Mouse (Mus musculus) hindbrain, embryonic 14.5 days (tissue): Measurements from ENCODE around the gene Enpp6. TPM values are rescaled to one million over a fixed set of nuclear protein-coding genes. Genes with fewer than 3 reads are reported as not detected.

ENCODE experiments used
- ATAC-seq: fragments of 200-750 bp; cut with Nextera tagmentation; 2 replicates; pipeline ENCODE4 v1.8.0; 2017; ENCODE audit warnings: moderate number of reproducible peaks, mild to moderate bottlenecking, moderate TSS enrichment, moderate library complexity; ENCODE audit not compliant: low FRiP score
- DNase-seq: peaks from one replicate; pipeline ENCODE4 v3.0.0-alpha.2; 2015; ENCODE audit warnings: low spot score
- H3K27ac ChIP-seq: fragments of 300-500 bp; sonication (generic); 2 replicates; pipeline ENCODE4 v1.5.1; 2014; ENCODE audit warnings: mild to moderate bottlenecking, moderate library complexity
- H3K27me3 ChIP-seq: fragments of 300-500 bp; sonication (generic); 2 replicates; pipeline ENCODE4 v1.6.1; 2014; ENCODE audit warnings: mild to moderate bottlenecking, low read length, mixed read lengths; ENCODE audit not compliant: control insufficient read depth, insufficient read depth
- H3K36me3 ChIP-seq: fragments of 300-500 bp; sonication (generic); replicated peaks from 2 replicates; pipeline ENCODE4 v1.6.1; 2014; ENCODE audit not compliant: control insufficient read depth, insufficient read depth
- H3K4me1 ChIP-seq: fragments of 300-500 bp; sonication (generic); replicated peaks from 2 replicates; pipeline ENCODE4 v1.6.1; 2014; ENCODE audit warnings: antibody characterized with exemption, low read length, mixed read lengths; ENCODE audit not compliant: control insufficient read depth, insufficient read depth
- H3K4me2 ChIP-seq: fragments of 300-500 bp; sonication (generic); replicated peaks from 2 replicates; pipeline ENCODE4 v1.6.1; 2014; ENCODE audit warnings: mild to moderate bottlenecking, moderate library complexity
- H3K4me3 ChIP-seq: fragments of 300-500 bp; sonication (generic); replicated peaks from 2 replicates; pipeline ENCODE4 v1.5.1; 2014; ENCODE audit warnings: mild to moderate bottlenecking, low read length
- H3K9ac ChIP-seq: fragments of 300-500 bp; sonication (generic); 2 replicates; pipeline ENCODE4 v1.6.1; 2014
- H3K9me3 ChIP-seq: fragments of 300-500 bp; sonication (generic); 2 replicates; pipeline ENCODE4 v1.6.1; 2016; ENCODE audit warnings: low read length; ENCODE audit not compliant: control insufficient read depth
- WGBS: fragments of 180-500 bp; shearing (Covaris S2); extraction: QIAGEN DNeasy Blood & Tissue Kit; methylation state at CpG from one replicate; pipeline ENCODE4 v1.1.7; 2014; 5-methylcytosine and 5-hydroxymethylcytosine counted together
- polyA plus RNA-seq: library from polyadenylated mRNA; unstranded; fragments of >200 nt; fragmentation: Nextera tagmentation; extraction: Ambion mirVana; gene quantifications from 2 replicates; pipeline ENCODE4 v1.2.1, GENCODE M21; 2014

Enpp6 gene
- polyA plus RNA-seq, 1 experiment from 2014 or later: 1.8 TPM

- no peaks in the 10 kb centered on the region for H3K36me3 ChIP-seq
- H3K27me3 ChIP-seq: no peaks in the 10 kb centered on the region
- no peak for ATAC-seq
- no peak overlapping the region for H3K4me3 ChIP-seq
- no peak overlapping the region for H3K27ac ChIP-seq
- H3K9ac ChIP-seq: no peak overlapping the region
- no peak for DNase-seq
- H3K4me1 ChIP-seq: no peaks in the 10 kb centered on the region; the same call in 1 of the 2 replicates
- WGBS: 91% methylated on average over 3 of the region's 3 CpGs
- H3K9me3 ChIP-seq: no peaks in the 10 kb centered on the region
- no peak overlapping the region for H3K4me2 ChIP-seq
These were observed 146.7 kb downstream of the Enpp6 start for GRCm38 (mm10) chr8:47133381-47133780.

GRCm38 (mm10) chr8:47134736-47135135 is 148.0 kb downstream of the Enpp6 start:
- no peak overlapping the region for H3K4me2 ChIP-seq
- ATAC-seq: no peak
- H3K27ac ChIP-seq: no peak overlapping the region
- no peaks in the 10 kb centered on the region for H3K9me3 ChIP-seq
- no peak overlapping the region for H3K9ac ChIP-seq
- H3K4me1 ChIP-seq: no peaks in the 10 kb centered on the region; the same call in 1 of the 2 replicates
- no peak for DNase-seq
- H3K27me3 ChIP-seq: no peaks in the 10 kb centered on the region
- WGBS: 54% methylated on average over 11 of the region's 11 CpGs
- H3K4me3 ChIP-seq: no peak overlapping the region
- H3K36me3 ChIP-seq: no peaks in the 10 kb centered on the region

GRCm38 (mm10) chr8:47135586-47135985 is 148.9 kb downstream of the Enpp6 start:
- Histone ChIP-seq H3K27me3 (no peaks in the 10 kb centered on the region), H3K9me3 (no peaks in the 10 kb centered on the region), H3K4me3 (no peak overlapping the region), H3K36me3 (no peaks in the 10 kb centered on the region), H3K27ac (no peak overlapping the region), H3K4me1 (no peaks in the 10 kb centered on the region; the same call in 1 of the 2 replicates), H3K9ac (no peak overlapping the region), H3K4me2 (peak overlapping the region; percentile 19)
- WGBS: 23% methylated on average over 9 of the region's 9 CpGs
- no peak for DNase-seq
- ATAC-seq: no peak

GRCm38 (mm10) chr8:47136047-47136446 is 149.4 kb downstream of the Enpp6 start:
- ATAC-seq (no peak), DNase-seq (no peak)
- Histone ChIP-seq H3K4me3 (no peak overlapping the region), H3K9me3 (no peaks in the 10 kb centered on the region), H3K36me3 (no peaks in the 10 kb centered on the region), H3K27me3 (no peaks in the 10 kb centered on the region), H3K9ac (no peak overlapping the region), H3K27ac (no peak overlapping the region), H3K4me1 (no peaks in the 10 kb centered on the region; the same call in 1 of the 2 replicates), H3K4me2 (peak overlapping the region; percentile 19; the same call in 1 of the 2 replicates)
- 52% methylated on average over 5 of the region's 5 CpGs for WGBS

GRCm38 (mm10) chr8:47145258-47145657 is 158.6 kb downstream of the Enpp6 start:
- Histone ChIP-seq H3K9ac (no peak overlapping the region), H3K27ac (no peak overlapping the region), H3K27me3 (no peaks in the 10 kb centered on the region), H3K4me3 (no peak overlapping the region), H3K4me1 (no peaks in the 10 kb centered on the region), H3K9me3 (no peaks in the 10 kb centered on the region), H3K4me2 (no peak overlapping the region), H3K36me3 (no peaks in the 10 kb centered on the region)
- 97% methylated on average over 7 of the region's 9 CpGs for WGBS
- DNase-seq (no peak), ATAC-seq (no peak)

Other genes starting within 250 kb of the Enpp6 start
- 10.7 and 11.0 TPM in 2 replicates for gene Irf2, start 247.2 kb upstream of the Enpp6 start, polyA plus RNA-seq